Mouse (Mus musculus) large intestine, adult 2 months (tissue): ENCODE data around the gene Ipo9. TPM values are rescaled to one million over a fixed set of nuclear protein-coding genes. Genes with fewer than 3 reads are reported as not detected.

Experiments used
- DNase-seq: peaks from one replicate; pipeline ENCODE4 v3.0.0-alpha.2; 2012; ENCODE audit warnings: low read depth, low spot score
- WGBS: fragments of 180-500 bp; shearing (Covaris S2); methylation state at CpG from one replicate; pipeline ENCODE4 v1.1.7; 2018; 5-methylcytosine and 5-hydroxymethylcytosine counted together
- polyA plus RNA-seq: library from polyadenylated mRNA; depleted of rRNA; stranded (reverse); fragments of >200 nt; gene quantifications from 2 replicates; pipeline ENCODE4 v1.2.3, GENCODE M21; 2012; rRNA removed

Gene Ipo9
- polyA plus RNA-seq: 28.5 and 47.9 TPM in 2 replicates

DNA sequence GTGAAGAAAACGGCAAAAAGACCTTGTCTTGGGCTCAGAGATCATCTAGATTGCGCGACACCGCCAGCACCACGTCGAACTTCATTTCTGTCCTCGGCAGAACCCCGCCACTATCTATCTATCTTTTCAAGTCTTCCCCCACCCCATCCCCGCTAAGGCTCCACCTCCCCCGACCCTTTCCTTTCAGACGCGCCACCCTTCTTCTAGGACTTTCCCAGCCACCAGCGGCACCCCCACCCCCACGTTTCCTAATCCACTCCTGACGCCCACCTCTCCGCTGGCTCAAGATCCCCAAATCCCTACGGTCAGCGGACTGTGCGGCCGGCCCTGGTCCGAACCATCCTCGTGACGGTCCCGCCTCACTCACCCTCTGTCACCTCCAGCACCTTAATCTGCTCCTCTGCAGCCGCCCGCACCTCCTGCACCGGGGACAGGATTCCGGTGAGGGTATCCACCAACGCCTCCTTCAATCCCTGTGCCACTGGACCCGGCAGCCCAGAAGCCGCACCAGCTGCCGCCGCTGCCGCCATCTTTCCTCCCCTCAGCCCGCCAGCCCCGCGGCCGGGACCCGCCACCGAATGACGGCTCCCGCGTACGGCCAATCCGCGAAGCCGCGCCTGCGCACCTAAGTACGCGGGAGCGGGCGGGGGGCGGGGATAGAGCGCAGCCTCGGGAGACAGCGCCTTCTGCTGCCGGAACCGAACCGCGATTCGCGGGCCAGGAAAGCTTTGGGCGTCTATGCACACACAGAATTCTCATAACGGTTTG lies at the start of gene Ipo9:
Gene Ipo9, minus strand, starts transcription at position 599 of the 768 bp plus-strand sequence.
- WGBS: under 1% methylated on average over 65 of the region's 65 CpGs
- DNase-seq: peak; percentile 60

DNA sequence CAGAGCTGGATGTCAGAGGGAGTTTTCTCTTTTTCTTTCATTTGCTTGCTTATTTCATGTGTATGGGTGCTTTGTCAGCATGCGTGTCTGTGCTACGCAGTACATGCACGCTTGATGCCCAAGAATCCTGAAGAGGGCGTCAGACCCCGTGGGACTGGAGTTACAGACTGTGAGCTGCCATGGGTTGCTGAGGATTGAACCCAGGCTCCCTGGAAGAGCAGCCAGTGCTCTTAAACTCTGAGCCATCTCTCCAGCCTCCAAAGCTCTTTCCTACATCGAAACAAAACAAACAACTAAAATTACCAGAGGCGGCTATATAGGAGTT lies 45.2 kb upstream of the Ipo9 start:
- WGBS: 81% methylated on average over 7 of the region's 7 CpGs
- no peak for DNase-seq

DNA sequence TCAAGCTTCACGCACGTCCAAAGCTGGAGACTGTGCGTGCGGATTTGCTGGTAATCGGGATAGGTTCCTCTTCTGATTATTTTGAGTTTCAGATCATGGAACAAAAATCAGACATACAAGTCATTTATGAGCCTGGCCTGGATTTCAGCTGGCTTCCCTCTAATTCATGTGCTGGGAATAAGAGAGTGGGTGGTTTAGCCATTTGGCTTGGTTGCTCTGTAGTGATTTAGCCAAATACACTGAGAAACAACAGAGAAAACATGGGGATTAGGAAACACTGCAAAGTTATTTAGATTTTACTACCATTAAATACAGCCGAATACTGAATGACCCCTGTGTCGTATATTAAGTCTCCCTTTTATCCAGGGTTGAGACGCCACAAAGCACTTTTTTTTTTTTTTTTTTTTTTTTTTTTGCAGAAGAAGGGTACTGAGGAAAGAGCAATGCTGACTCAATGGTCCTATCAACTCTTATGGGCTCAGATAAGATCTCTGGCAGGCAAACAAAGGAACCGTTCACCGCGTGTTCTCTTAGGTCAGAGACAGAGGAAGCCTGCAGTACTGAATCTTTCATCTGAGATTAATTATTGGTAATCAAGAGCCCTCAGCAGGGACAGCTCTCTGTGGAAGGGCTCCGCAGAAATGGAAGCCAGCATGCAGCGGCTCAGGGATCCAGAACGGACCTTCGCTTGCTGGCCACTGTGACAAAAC lies 44.7 kb upstream of the Ipo9 start:
- 70% methylated on average over 15 of the region's 15 CpGs for WGBS
- DNase-seq: no peak

DNA sequence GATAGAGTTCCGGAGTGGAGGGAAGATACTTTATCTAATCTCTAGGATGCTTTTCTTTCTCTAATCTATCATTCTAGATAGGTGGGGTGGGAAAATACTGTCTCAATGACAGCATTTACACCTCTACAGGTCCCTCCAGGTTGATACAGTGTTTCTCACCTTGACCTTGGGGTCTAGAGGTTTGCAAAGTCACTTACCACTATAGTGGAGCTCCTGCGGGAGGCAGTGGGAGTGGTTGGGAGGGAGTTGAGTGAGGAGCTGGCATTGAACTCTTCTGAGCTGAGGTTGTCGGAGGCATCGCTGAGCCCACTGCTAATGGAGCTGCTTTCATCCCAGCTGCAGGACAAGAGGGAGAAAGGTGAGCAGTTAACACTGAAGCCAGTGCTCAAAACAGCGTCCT lies 42.2 kb upstream of the Ipo9 start:
- 85% methylated on average over 5 of the region's 5 CpGs for WGBS
- DNase-seq: no peak

DNA sequence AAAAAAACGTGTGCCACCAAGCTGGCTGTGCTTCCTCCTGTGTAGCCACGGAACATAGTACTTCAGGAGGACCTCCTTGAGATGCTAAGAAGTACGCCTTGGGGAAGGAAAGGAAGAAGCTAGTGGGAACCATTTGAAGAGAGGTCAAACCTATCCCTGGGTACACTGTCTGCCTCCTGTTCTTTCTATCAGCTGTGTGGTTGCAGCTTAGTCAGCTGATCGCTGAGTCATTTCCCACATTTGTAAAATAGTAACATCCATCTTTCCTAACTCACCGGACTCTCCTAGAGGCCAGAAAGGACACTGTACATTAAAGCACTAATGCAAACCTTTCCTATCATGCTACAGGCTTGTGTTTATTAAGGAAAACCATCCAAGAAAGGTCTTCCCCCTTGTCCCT lies 41.4 kb upstream of the Ipo9 start:
- no peak for DNase-seq
- 74% methylated on average over 5 of the region's 5 CpGs for WGBS

DNA sequence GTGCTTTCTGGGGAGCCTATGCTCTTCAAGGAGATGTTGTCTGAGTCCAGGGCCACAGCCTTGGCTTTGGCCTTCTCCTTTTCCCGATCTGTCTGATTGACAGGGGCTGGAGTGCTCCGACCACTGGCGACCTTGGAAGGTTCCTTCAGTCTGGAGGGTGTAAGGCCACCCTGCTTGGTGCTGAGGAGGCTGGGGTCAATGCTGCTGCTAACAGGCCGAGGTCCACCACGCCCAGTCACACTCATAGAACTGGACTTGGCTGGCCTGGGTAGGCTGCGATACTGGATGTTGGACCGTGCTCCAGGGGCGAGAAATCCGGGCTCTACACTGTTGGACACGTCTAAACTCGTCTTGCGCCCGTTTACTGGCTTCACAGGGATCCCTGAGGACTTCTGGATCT lies 40.2 kb upstream of the Ipo9 start:
- WGBS: 90% methylated on average over 13 of the region's 13 CpGs

DNA sequence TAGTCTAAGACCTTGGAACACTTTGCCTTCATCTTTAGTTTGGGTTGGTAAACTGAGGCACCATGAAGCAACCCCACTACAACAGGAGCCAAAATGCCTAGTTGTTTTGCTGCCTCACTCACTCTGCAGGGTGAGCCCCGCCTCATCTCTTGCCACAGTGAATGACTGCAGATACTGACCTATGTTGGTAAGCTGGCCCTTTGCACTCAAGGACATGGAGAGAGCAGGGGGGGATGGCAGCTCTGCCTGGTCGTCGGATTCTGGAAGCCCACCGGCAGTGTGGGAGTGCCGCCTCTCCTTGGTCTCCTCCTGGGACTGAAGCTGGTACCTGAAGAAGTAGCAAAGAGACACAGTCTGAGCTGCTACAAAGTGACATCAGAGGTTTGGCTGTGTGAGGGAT lies 37.2 kb upstream of the Ipo9 start:
- WGBS: 92% methylated on average over 5 of the region's 5 CpGs

More for the DNA sequence above, 40.2 kb upstream of the Ipo9 start:
- DNase-seq: no peak

DNA sequence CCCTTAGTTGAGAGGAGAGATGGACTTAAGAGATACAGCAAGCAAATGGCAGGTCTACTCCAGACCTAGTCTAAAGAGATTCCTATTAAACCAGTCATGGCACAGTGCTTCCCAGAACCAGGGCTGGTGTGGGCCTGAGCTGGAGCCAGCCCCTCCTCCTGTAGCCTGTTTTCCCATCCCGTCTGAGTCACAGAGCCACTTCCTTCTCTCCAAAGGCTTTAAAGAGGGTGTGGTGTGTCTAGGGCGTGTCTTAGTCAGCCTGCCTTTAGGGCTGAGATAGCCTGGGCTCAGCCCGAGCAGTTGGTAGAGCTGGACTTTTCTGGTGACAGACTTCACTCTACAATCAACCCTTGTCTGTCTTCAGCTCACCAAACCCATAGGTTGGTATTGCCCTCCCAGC lies 36.6 kb upstream of the Ipo9 start:
- DNase-seq: peak; percentile 14
- 19% methylated on average over 3 of the region's 3 CpGs for WGBS

More for the DNA sequence above, 37.2 kb upstream of the Ipo9 start:
- no peak for DNase-seq

DNA sequence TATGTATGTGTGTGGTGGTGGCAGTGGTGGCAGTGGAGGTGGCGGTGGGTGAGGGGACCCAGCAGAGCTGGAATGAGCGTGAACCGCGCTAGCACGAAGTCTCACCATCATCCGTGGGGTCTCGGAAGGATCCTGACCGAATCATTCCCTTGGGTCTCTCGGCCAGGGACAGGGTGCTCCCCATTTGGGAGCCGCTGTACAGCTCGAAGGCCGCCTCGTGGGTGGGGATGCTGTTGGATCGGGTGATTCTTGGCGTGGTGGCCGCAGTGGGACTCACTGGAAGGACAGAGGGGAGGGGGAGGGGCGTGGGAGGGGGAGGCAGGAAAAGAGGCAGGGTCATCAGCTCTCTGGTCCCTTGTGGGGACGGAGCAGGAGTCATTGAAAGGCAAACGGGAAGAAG lies 35.4 kb upstream of the Ipo9 start:
- WGBS: 90% methylated on average over 19 of the region's 19 CpGs
- no peak for DNase-seq

DNA sequence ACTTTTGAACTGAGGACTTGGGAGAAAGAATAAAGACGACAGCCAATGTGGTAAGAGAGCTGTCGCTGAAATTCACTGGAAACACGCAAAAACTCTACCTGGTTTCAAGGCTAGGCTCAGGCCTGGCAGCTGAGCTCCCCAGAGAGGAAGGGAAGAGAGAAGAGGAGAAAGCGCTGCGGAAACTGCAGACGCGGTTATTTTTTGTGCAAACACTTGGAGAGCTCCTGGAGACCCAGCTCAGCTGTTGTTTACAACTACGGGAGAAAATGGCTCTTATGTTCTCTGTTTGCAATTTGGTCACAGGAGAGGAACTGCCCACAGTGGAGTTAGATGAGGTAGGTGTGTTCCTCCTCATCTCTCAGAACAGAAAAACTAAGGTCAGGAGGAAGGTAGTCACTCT lies 32.4 kb upstream of the Ipo9 start:
- DNase-seq: no peak
- 67% methylated on average over 8 of the region's 8 CpGs for WGBS

DNA sequence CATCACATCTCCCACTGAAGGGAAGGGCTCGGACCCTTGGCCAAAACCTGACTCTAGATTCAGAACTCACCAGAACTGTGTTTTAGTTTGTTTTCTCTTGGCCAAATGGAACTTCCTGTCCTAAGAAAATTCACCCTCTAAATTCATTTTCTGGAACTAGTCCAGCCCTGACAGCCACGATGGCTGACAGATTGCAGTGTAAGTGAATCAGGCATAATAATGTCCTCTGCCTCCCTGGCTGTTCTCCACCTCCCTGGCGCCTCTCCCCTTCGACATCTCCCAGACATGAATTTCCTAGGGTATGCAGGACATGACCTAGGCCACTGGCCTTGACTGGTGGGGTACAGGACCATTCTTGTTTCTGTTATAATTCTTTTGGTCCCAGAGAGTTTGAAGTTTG lies 32.0 kb upstream of the Ipo9 start:
- no peak for DNase-seq
- WGBS: 55% methylated on average over 4 of the region's 4 CpGs

DNA sequence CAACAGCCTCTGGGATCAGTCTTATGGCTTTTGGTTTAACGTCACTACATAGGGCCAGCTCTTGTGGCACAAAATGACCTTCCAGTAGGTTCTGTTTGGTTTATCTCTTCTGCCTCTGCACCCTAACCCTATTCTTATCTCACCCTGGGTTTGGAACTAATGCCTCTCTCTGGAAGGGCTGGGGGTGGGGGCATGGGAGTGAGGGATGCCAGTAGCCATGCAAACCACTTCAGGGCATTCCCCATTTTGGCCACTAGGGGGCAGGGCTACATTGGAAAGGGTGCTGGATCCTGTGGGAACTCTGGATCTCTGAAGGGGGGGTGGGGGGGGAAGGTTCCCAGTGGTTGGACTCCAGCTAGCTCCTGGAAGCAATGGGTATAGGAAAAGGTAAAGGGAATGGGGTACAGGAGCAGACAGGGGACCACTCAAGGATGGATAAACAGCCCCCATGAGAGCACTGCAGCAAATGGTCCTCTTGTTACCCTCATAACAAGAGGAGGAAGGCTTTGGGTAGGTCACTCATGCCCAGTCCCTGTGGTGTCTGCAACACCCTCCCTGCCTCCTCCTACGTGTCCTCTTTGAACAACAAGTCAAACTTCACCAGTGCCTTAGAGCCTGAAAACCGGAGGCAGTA lies 30.9 kb upstream of the Ipo9 start:
- peak; percentile 21 for DNase-seq
- WGBS: 82% methylated on average over 3 of the region's 3 CpGs

DNA sequence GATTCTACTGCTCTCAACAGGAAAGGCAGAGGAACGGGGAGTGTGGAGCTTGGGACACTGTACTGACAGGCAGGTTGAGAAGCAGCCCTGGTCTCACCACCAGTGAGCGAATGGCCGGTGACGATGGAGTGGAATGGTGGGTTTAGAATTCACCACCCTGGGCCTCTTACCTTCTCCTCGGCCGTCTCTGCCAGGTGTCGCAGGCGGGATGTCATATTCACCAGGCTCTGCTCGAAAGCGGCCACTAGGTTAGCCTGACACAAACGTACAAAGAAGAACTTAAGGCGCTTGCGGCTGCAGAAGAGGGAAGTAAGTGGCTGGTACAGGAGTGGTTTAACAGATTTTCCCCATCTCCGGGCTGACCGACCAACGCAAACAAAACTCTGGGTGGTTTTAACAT lies 30.2 kb upstream of the Ipo9 start:
- 92% methylated on average over 16 of the region's 16 CpGs for WGBS
- no peak for DNase-seq

DNA sequence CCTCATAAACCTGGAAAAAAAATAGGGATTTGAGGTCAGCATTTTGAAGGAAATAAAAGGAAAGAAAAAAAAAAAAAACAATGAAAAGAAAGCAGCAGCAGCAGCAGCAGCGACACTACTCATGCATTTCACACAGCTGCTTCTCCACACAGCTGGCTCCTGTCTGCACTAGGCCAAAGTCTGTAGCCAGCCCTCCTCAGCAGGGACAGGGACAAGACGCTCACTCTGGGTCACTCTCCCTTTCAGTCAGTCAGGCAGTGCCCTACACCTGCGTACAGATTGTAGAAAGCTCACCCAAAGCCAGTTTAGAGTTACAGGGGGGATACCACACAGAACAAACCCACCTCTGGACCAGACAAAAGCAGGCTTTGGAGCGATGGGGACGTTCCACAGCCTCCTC lies 27.6 kb upstream of the Ipo9 start:
- no peak for DNase-seq
- 85% methylated on average over 5 of the region's 5 CpGs for WGBS

DNA sequence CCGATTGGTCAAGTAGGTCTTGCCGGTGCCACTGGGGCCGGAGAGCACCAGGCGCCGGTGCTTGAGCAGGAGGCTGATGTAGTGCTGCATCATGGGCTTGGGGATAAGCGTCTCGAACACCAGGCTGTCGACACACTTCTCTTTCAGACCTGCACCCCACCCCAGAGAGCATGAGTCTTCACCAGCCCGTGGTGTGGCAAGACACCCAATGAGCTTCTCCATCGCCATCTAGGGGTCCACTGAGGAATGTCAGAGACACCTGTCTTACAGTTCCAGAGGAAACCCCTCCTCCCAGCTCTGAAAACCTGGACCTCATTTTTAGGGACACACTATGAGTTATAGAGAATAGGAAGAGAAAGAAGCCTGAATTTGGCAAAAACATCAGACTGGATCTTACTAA lies 22.0 kb upstream of the Ipo9 start:
- WGBS: 75% methylated on average over 10 of the region's 10 CpGs
- no peak for DNase-seq

DNA sequence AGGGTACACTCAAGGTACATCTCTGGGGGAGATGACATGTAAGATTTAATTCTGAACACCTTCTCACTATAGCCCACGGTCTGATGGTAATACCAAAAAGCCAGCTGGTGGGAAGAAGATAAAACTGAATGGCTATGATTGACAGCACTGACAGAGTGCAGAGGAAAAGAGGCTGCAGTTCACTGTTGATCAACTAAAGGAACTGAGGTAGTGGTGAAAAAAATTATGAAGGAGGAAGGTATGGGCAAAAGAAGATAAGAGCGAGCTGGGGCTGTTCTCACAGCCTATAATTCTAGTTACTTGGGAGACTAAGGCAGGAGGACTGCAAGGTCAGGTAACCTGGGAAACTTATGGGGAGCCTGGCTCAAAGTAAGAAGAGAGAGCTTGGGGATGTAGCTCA lies 21.1 kb upstream of the Ipo9 start:
- DNase-seq: no peak
- WGBS: 83% methylated on average over 2 of the region's 2 CpGs

DNA sequence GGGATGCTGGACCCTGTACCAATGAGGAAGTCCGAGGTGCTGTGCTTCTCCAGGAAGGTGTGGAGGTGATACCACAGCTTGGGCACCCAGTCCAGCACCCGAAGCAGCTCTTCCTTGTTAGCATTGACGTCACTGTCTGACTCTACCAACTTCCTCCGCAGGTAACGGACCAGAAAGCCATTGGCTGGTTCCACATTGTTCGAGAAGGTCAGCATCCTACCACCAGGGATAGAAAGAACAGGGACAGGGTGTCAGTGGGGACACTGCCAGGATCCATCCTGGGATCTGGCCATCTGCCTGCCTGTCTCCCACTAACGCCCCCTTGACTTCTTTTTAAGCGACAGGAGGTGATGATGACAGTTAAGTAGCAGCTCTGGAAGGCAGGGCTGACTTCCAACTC lies 19.6 kb upstream of the Ipo9 start:
- DNase-seq: no peak
- 89% methylated on average over 8 of the region's 8 CpGs for WGBS

DNA sequence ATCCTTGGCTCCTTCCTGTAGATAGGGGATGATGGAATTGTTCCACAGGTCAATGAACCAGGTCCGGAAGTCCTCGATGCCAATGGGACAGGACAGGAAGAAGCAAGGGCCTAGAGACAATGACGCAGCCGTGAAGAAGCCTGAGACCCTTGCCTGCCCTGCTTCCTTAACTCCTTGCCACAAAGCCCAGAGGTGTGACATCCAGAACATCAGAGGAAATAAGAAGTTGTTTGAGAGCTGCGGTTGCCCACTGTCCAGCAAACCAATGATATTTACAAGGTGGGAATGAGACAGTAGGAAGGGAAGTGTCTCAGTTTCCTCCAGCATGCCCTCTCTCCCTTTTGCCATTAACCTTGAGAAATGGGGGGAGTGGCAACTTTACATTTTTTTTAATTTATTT lies 18.6 kb upstream of the Ipo9 start:
- no peak for DNase-seq
- WGBS: 95% methylated on average over 5 of the region's 5 CpGs

DNA sequence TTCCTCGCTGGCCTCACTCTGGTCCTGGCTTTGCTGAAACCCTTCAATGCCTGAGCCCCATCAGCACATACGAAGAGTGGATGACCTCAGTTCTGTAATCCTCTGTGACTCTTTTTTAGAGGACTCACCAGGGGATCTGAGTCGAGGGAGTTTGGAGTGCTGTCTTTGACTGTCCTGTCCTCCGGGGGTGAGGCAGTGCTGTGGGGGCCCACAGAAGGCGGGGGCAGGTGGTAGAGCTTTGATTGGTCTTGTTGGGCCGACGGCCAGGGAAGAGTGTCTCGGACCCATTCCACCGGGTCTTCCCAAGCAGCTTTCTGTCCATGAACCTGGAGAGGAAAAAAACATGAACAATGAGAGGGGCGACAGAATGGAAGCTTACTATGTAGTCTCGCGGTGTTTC lies 13.2 kb upstream of the Ipo9 start:
- no peak for DNase-seq
- 89% methylated on average over 12 of the region's 12 CpGs for WGBS

DNA sequence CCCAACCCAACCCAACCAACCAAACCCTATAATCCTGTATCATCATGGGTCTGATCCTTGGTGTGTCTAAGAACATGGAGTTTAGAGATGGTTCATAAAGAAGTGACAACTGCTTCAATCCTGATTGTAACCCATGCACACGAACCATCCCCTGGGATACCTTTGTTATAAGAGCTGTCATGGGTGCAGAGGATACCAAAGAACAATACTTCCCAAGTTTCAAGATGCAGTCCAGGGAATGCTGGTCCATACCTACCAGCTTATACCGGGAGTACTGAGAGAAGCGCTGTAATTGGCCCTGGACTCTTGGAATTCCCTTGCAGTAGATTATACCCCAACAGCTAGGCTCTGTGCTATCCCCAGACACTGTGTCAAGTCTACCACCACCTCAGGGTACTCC lies 11.6 kb upstream of the Ipo9 start:
- DNase-seq: no peak
- 94% methylated on average over 3 of the region's 3 CpGs for WGBS

DNA sequence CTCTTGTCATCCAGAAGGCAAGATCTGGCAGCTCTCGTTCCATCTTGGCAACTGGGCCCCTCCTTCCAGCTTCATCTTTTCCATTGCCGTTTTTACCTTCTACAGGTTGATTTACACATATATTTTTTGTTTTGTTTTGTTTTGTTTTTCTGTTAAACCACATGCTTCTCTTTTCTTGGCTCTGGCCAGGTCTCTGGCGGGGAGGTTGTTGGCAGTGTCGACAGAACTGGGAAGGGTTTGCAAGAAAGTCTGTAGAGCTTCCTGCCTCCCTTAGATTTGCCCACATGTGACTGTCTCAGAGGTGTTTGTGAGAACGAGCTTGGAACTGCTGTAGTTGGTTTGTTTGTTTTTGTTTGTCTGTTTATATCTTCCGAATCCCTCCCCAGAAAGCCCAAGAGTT lies 10.7 kb upstream of the Ipo9 start:
- 86% methylated on average over 6 of the region's 6 CpGs for WGBS
- no peak for DNase-seq
